In genomic region chr6:90462181-90462706, GRCm38 (mm10) we compare ENCODE assay signal across 9 mouse cellular contexts. TPM values are rescaled to one million over a fixed set of nuclear protein-coding genes. Genes with fewer than 3 reads are reported as not detected.
DNase-seq lines count a peak whose midpoint lies in the region; ATAC-seq and TF ChIP-seq lines count a peak whose summit lies in the region.
"Had no signal": no experiment of that assay in that cellular context is flagged by ENCODE, and none has a peak within 500 bp of the region (broad histone marks: within the 10 kb centered on the region; RNA-seq: fewer than 3 reads in every experiment).

TSS of gene Klf15 (plus strand) at chr6:90462576.

- H3K36me3 ChIP-seq in ES-Bruce4 (ENCODE audit: control insufficient read depth, insufficient read depth, low read length, poor library complexity, severe bottlenecking), result no peaks in the 10 kb centered on the region
- no peaks in the 10 kb centered on the region for H3K36me3 ChIP-seq in forebrain, embryonic 15.5 days
- H3K36me3 ChIP-seq in heart, embryonic 16.5 days (ENCODE audit: control insufficient read depth, insufficient read depth), result peaks cover 8% of the 10 kb centered on the region; the same call in 1 of the 2 replicates
- peaks cover 5% of the 10 kb centered on the region; the same call in 1 of the 2 replicates for H3K36me3 ChIP-seq in liver, adult 2 months (ENCODE audit: control insufficient read depth, insufficient read depth, low read length)
- H3K36me3 ChIP-seq in neural tube, embryonic 11.5 days (ENCODE audit: control insufficient read depth, insufficient read depth, low read length), result no peaks in the 10 kb centered on the region

- peaks cover 12% of the 10 kb centered on the region; the same call in 1 of the 2 replicates for H3K79me2 ChIP-seq in liver, adult 2 months (ENCODE audit: control insufficient read depth, insufficient read depth, low read length)

- WGBS in forebrain, embryonic 15.5 days, result under 1% methylated on average over 51 of the region's 70 CpGs
- WGBS in heart, embryonic 16.5 days, result under 1% methylated on average over 70 of the region's 70 CpGs
- 1% methylated on average over 69 of the region's 70 CpGs for WGBS in liver, adult 2 months
- WGBS in neural tube, embryonic 11.5 days, result 0% methylated on average over 22 of the region's 70 CpGs

- H3K9me3 ChIP-seq in ES-Bruce4 (replicated peaks; ENCODE audit: control insufficient read depth, insufficient read depth, low read length, poor library complexity, severe bottlenecking), result no peaks in the 10 kb centered on the region
- no peaks in the 10 kb centered on the region for H3K9me3 ChIP-seq in forebrain, embryonic 15.5 days
- H3K9me3 ChIP-seq in heart, embryonic 16.5 days (replicated peaks; ENCODE audit: control insufficient read depth, low read length), result no peaks in the 10 kb centered on the region
- no peaks in the 10 kb centered on the region for H3K9me3 ChIP-seq in neural tube, embryonic 11.5 days (ENCODE audit: control insufficient read depth, low read length)

- H3K4me2 ChIP-seq in forebrain, embryonic 15.5 days (replicated peaks), result peak within 1 kb of the TSS; percentile 100
- peak within 1 kb of the TSS; percentile 92 for H3K4me2 ChIP-seq in heart, embryonic 16.5 days (ENCODE audit: low read depth, low read length)
- peak within 1 kb of the TSS; percentile 100 for H3K4me2 ChIP-seq in neural tube, embryonic 11.5 days (ENCODE audit: low read depth)

- ATAC-seq in forebrain, embryonic 15.5 days (replicated peaks), result peak; percentile 70
- peak; percentile 61 for ATAC-seq in heart, embryonic 16.5 days (replicated peaks; ENCODE audit: extremely low read depth, insufficient read depth, low FRiP score)
- ATAC-seq in neural tube, embryonic 11.5 days (ENCODE audit: insufficient read depth, low FRiP score, low TSS enrichment), result peak; percentile 77

- peak within 1 kb of the TSS; percentile 85 for H3K4me3 ChIP-seq in ES-Bruce4 (ENCODE audit: low read depth, low read length)
- peak within 1 kb of the TSS; percentile 69 for H3K4me3 ChIP-seq in forebrain, embryonic 15.5 days
- peak within 1 kb of the TSS; percentile 82 for H3K4me3 ChIP-seq in heart, embryonic 16.5 days (ENCODE audit: low read length)
- H3K4me3 ChIP-seq in liver, adult 2 months (ENCODE audit: insufficient read depth, low read depth, low read length), result peak within 1 kb of the TSS; percentile 78
- H3K4me3 ChIP-seq in neural tube, embryonic 11.5 days (ENCODE audit: low read depth, low read length), result peak within 1 kb of the TSS; percentile 60

- TF ChIP-seq POLR2A in ES-Bruce4 (IDR thresholded peaks at IDR 0.05; ENCODE audit: insufficient read depth, low read length), result no peak
- TF ChIP-seq POLR2A in liver, adult 2 months (IDR thresholded peaks at IDR 0.05; ENCODE audit: extremely low read depth, insufficient read depth, low read length), result peak; percentile 53; the same call in 1 of the 2 replicates

- no peak for TF ChIP-seq CTCF in ES-Bruce4 (IDR thresholded peaks at IDR 0.05; ENCODE audit: low read depth, low read length)
- TF ChIP-seq CTCF in liver, adult 2 months (IDR thresholded peaks at IDR 0.05; ENCODE audit: low read depth, low read length), result no peak

- H3K4me1 ChIP-seq in ES-Bruce4 (ENCODE audit: control insufficient read depth, insufficient read depth, low read length), result no peaks in the 10 kb centered on the region
- H3K4me1 ChIP-seq in forebrain, embryonic 15.5 days, result peaks cover 20% of the 10 kb centered on the region
- H3K4me1 ChIP-seq in heart, embryonic 16.5 days (ENCODE audit: control insufficient read depth, insufficient read depth, low read length), result peaks cover 24% of the 10 kb centered on the region
- peaks cover 16% of the 10 kb centered on the region for H3K4me1 ChIP-seq in liver, adult 2 months (ENCODE audit: control insufficient read depth, insufficient read depth, low read length)
- peaks cover 5% of the 10 kb centered on the region; the same call in 1 of the 2 replicates for H3K4me1 ChIP-seq in neural tube, embryonic 11.5 days (ENCODE audit: control insufficient read depth, insufficient read depth, low read length)

- peak; percentile 88 for DNase-seq in cerebellum, adult 11-12 months
- peak; percentile 92 for DNase-seq in kidney, postnatal 14 days
- peak; percentile 84 for DNase-seq in liver, adult 2 months (ENCODE audit: extremely low read depth, low read depth, low spot score)
- DNase-seq in neural tube, embryonic 11.5 days (ENCODE audit: low spot score), result peak; percentile 86
- DNase-seq in urinary bladder, postnatal 14 days (ENCODE audit: low spot score), result peak; percentile 79

- H3K9ac ChIP-seq in ES-Bruce4 (ENCODE audit: low read depth, poor library complexity, severe bottlenecking), result peak within 1 kb of the TSS; percentile 77
- H3K9ac ChIP-seq in forebrain, embryonic 15.5 days (replicated peaks), result peak within 1 kb of the TSS; percentile 62
- H3K9ac ChIP-seq in heart, embryonic 16.5 days (ENCODE audit: low read length), result peak within 1 kb of the TSS; percentile 88
- peak within 1 kb of the TSS; percentile 99 for H3K9ac ChIP-seq in liver, adult 2 months (ENCODE audit: low read depth, low read length)
- H3K9ac ChIP-seq in neural tube, embryonic 11.5 days (ENCODE audit: low read length), result peak within 1 kb of the TSS; percentile 49

- TF ChIP-seq EP300 in ES-Bruce4 (IDR thresholded peaks at IDR 0.05; ENCODE audit: insufficient read depth, low read depth, low read length), result no peak

- no peak within 1 kb of the TSS for H3K27ac ChIP-seq in ES-Bruce4 (ENCODE audit: insufficient read depth, low read length)
- peak within 1 kb of the TSS; percentile 24 for H3K27ac ChIP-seq in forebrain, embryonic 15.5 days (replicated peaks)
- peak within 1 kb of the TSS; percentile 96 for H3K27ac ChIP-seq in heart, embryonic 16.5 days (ENCODE audit: low read length)
- peak within 1 kb of the TSS; percentile 99 for H3K27ac ChIP-seq in liver, adult 2 months (replicated peaks; ENCODE audit: insufficient read depth, low read depth, low read length)
- H3K27ac ChIP-seq in neural tube, embryonic 11.5 days (ENCODE audit: low read depth, low read length), result no peak within 1 kb of the TSS

- H3K27me3 ChIP-seq in ES-Bruce4 (ENCODE audit: control insufficient read depth, insufficient read depth, low read length, poor library complexity, severe bottlenecking), result no peaks in the 10 kb centered on the region
- peaks cover 13% of the 10 kb centered on the region for H3K27me3 ChIP-seq in forebrain, embryonic 15.5 days
- H3K27me3 ChIP-seq in heart, embryonic 16.5 days (ENCODE audit: control insufficient read depth, insufficient read depth, low read length), result peaks cover 15% of the 10 kb centered on the region; the same call in 1 of the 2 replicates
- H3K27me3 ChIP-seq in liver, adult 2 months (ENCODE audit: control insufficient read depth, insufficient read depth, low read length), result no peaks in the 10 kb centered on the region
- H3K27me3 ChIP-seq in neural tube, embryonic 11.5 days (ENCODE audit: control insufficient read depth, insufficient read depth, low read length), result peaks cover 9% of the 10 kb centered on the region

RNA-seq across cellular contexts. Expression of gene Klf15, which starts in this region (rescaled TPM):
- 4.8 and 7.4 TPM in 2 replicates for polyA plus RNA-seq in ES-Bruce4 (2011; ENCODE audit: insufficient read depth, insufficient read length, low read depth, missing spikeins)
- polyA plus RNA-seq in forebrain, embryonic 15.5 days (2015; fragmentation: Nextera tagmentation; extraction: Ambion mirVana), result 12.9 and 13.1 TPM in 2 replicates
- 28.2 and 28.7 TPM in 2 replicates for polyA plus RNA-seq in heart, embryonic 16.5 days (2015; fragmentation: Nextera tagmentation; extraction: Ambion mirVana)
- 148 and 168 TPM in 2 replicates for total RNA-seq in liver, adult 2 months (2014; rRNA removed)
- 147 and 252 TPM in 2 replicates for polyA plus RNA-seq in liver, adult 2 months (2012; rRNA removed)
- 3.1 and 3.2 TPM in 2 replicates for polyA plus RNA-seq in neural tube, embryonic 11.5 days (2014; fragmentation: Nextera tagmentation; extraction: Ambion mirVana)
- total RNA-seq: CH12.LX had no signal

Comparison
In these comparisons a context has a peak if more than half of its experiments do, and no peak if none do; other contexts are left out.
1. H3K27ac ChIP-seq: peak in forebrain, embryonic 15.5 days (single experiment), heart, embryonic 16.5 days (single experiment) and liver, adult 2 months (single experiment); none in ES-Bruce4 (single experiment) and neural tube, embryonic 11.5 days (single experiment).
2. H3K9ac ChIP-seq: peak in every context shown above with its lines; median percentile 99 in liver, adult 2 months; 88 in heart, embryonic 16.5 days; 77 in ES-Bruce4; 62 in forebrain, embryonic 15.5 days; 49 in neural tube, embryonic 11.5 days.
3. Peak in every context shown above with its lines, with median percentiles within 50 percentile points of each other: H3K4me3 ChIP-seq, DNase-seq, ATAC-seq and H3K4me2 ChIP-seq.